Mouse (Mus musculus): ENCODE results near the gene Cmip. TPM values are rescaled to one million over a fixed set of nuclear protein-coding genes. Genes with fewer than 3 reads are reported as not detected.
A peak's percentile ranks its signal among the peaks of the same experiment; 100 is the strongest.

Cmip gene
- polyA plus RNA-seq, 1 experiment: 23.6 TPM

- TF ChIP-seq POLR2AphosphoS2 (IDR thresholded peaks at IDR 0.05; ENCODE audit: insufficient read length, low read depth) (peak; percentile 64), TCF12 (IDR thresholded peaks at IDR 0.05; ENCODE audit: insufficient read depth, poor library complexity, severe bottlenecking) (no peak)
- Histone ChIP-seq H3K79me2 (ENCODE audit: control insufficient read depth, insufficient read depth) (no peaks in the 10 kb centered on the region), H3K4me2 (ENCODE audit: low read depth) (no peak overlapping the region), H3ac (ENCODE audit: control insufficient read depth, insufficient read length) (no peak overlapping the region), H3K27me3 (ENCODE audit: control insufficient read depth, insufficient read depth, insufficient read length) (no peaks in the 10 kb centered on the region), H3K36me3 (ENCODE audit: control insufficient read depth, insufficient read depth) (no peaks in the 10 kb centered on the region), H3K4me3 (no peak overlapping the region)
Measured at GRCm38 (mm10) chr8:117462701-117463284, 205.9 kb downstream of the Cmip start.

- no peaks in the 10 kb centered on the region for H3K79me2 ChIP-seq (ENCODE audit: control insufficient read depth, insufficient read depth)
- H3K36me3 ChIP-seq (ENCODE audit: control insufficient read depth, insufficient read depth): no peaks in the 10 kb centered on the region
- TF ChIP-seq POLR2AphosphoS2 (IDR thresholded peaks at IDR 0.05; ENCODE audit: insufficient read length, low read depth): no peak
- TF ChIP-seq REST (IDR thresholded peaks at IDR 0.05; ENCODE audit: insufficient read depth, insufficient read length): no peak
- TF ChIP-seq E2F4 (IDR thresholded peaks at IDR 0.05; ENCODE audit: insufficient read depth): no peak
- no peak for TF ChIP-seq CEBPB (IDR thresholded peaks at IDR 0.05; ENCODE audit: insufficient read depth, poor library complexity, severe bottlenecking)
- no peak for TF ChIP-seq SRF (IDR thresholded peaks at IDR 0.05; ENCODE audit: control insufficient read depth, insufficient read length, low read depth)
- no peak for TF ChIP-seq MYOG (IDR thresholded peaks at IDR 0.05; ENCODE audit: control insufficient read depth in 1 of 3, insufficient read depth in 1 of 3, insufficient read length in 2 of 3, low read depth in 2 of 3)
- no peak for TF ChIP-seq POLR2A (IDR thresholded peaks at IDR 0.05; ENCODE audit: insufficient read length, low read depth)
- TF ChIP-seq USF1 (IDR thresholded peaks at IDR 0.05; ENCODE audit: low read depth): no peak
- TF ChIP-seq TCF3 (IDR thresholded peaks at IDR 0.05; ENCODE audit: insufficient read length, low read depth): no peak
- TF ChIP-seq TCF12 (IDR thresholded peaks at IDR 0.05; ENCODE audit: insufficient read depth, poor library complexity, severe bottlenecking): no peak
- TF ChIP-seq MYOD1 (IDR thresholded peaks at IDR 0.05; ENCODE audit: control insufficient read depth in 1 of 3, insufficient read length in 2 of 3, low read depth in 2 of 3): no peak
- TF ChIP-seq MAX (IDR thresholded peaks at IDR 0.05; ENCODE audit: low read depth): no peak
- no peaks in the 10 kb centered on the region for H3K27me3 ChIP-seq (ENCODE audit: control insufficient read depth, insufficient read depth, insufficient read length)
- H3K4me3 ChIP-seq: no peak overlapping the region
- H3ac ChIP-seq (ENCODE audit: control insufficient read depth, insufficient read length): no peak overlapping the region
- no peak overlapping the region for H3K4me2 ChIP-seq (ENCODE audit: low read depth)
Measured at GRCm38 (mm10) chr8:117464525-117464924, 207.7 kb downstream of the Cmip start.

GRCm38 (mm10) chr8:117465250-117465649, 208.4 kb downstream of the Cmip start:
- Histone ChIP-seq H3K79me2 (ENCODE audit: control insufficient read depth, insufficient read depth) (no peaks in the 10 kb centered on the region), H3K4me2 (ENCODE audit: low read depth) (no peak overlapping the region), H3K27me3 (ENCODE audit: control insufficient read depth, insufficient read depth, insufficient read length) (no peaks in the 10 kb centered on the region), H3K4me3 (no peak overlapping the region), H3K36me3 (ENCODE audit: control insufficient read depth, insufficient read depth) (no peaks in the 10 kb centered on the region), H3ac (ENCODE audit: control insufficient read depth, insufficient read length) (no peak overlapping the region)
- TF ChIP-seq POLR2A (IDR thresholded peaks at IDR 0.05; ENCODE audit: insufficient read length, low read depth) (no peak), TCF3 (IDR thresholded peaks at IDR 0.05; ENCODE audit: insufficient read length, low read depth) (no peak), MAX (IDR thresholded peaks at IDR 0.05; ENCODE audit: low read depth) (no peak), TCF12 (IDR thresholded peaks at IDR 0.05; ENCODE audit: insufficient read depth, poor library complexity, severe bottlenecking) (no peak), CEBPB (IDR thresholded peaks at IDR 0.05; ENCODE audit: insufficient read depth, poor library complexity, severe bottlenecking) (no peak), SRF (IDR thresholded peaks at IDR 0.05; ENCODE audit: control insufficient read depth, insufficient read length, low read depth) (no peak), USF1 (IDR thresholded peaks at IDR 0.05; ENCODE audit: low read depth) (no peak), POLR2AphosphoS2 (IDR thresholded peaks at IDR 0.05; ENCODE audit: insufficient read length, low read depth) (no peak), MYOD1 (IDR thresholded peaks at IDR 0.05; ENCODE audit: control insufficient read depth in 1 of 3, insufficient read length in 2 of 3, low read depth in 2 of 3) (no peak), REST (IDR thresholded peaks at IDR 0.05; ENCODE audit: insufficient read depth, insufficient read length) (no peak), E2F4 (IDR thresholded peaks at IDR 0.05; ENCODE audit: insufficient read depth) (no peak), MYOG (IDR thresholded peaks at IDR 0.05; ENCODE audit: control insufficient read depth in 1 of 3, insufficient read depth in 1 of 3, insufficient read length in 2 of 3, low read depth in 2 of 3) (no peak)

GRCm38 (mm10) chr8:117467466-117467865, 210.6 kb downstream of the Cmip start:
- H3K79me2 ChIP-seq (ENCODE audit: control insufficient read depth, insufficient read depth): no peaks in the 10 kb centered on the region
- no peak for TF ChIP-seq POLR2AphosphoS2 (IDR thresholded peaks at IDR 0.05; ENCODE audit: insufficient read length, low read depth)
- TF ChIP-seq USF1 (IDR thresholded peaks at IDR 0.05; ENCODE audit: low read depth): no peak
- no peak for TF ChIP-seq TCF12 (IDR thresholded peaks at IDR 0.05; ENCODE audit: insufficient read depth, poor library complexity, severe bottlenecking)
- no peak for TF ChIP-seq REST (IDR thresholded peaks at IDR 0.05; ENCODE audit: insufficient read depth, insufficient read length)
- TF ChIP-seq TCF3 (IDR thresholded peaks at IDR 0.05; ENCODE audit: insufficient read length, low read depth): no peak
- no peak for TF ChIP-seq E2F4 (IDR thresholded peaks at IDR 0.05; ENCODE audit: insufficient read depth)
- TF ChIP-seq MYOG (IDR thresholded peaks at IDR 0.05; ENCODE audit: control insufficient read depth in 1 of 3, insufficient read depth in 1 of 3, insufficient read length in 2 of 3, low read depth in 2 of 3): no peak
- TF ChIP-seq POLR2A (IDR thresholded peaks at IDR 0.05; ENCODE audit: insufficient read length, low read depth): no peak
- no peak for TF ChIP-seq SRF (IDR thresholded peaks at IDR 0.05; ENCODE audit: control insufficient read depth, insufficient read length, low read depth)
- TF ChIP-seq MYOD1 (IDR thresholded peaks at IDR 0.05; ENCODE audit: control insufficient read depth in 1 of 3, insufficient read length in 2 of 3, low read depth in 2 of 3): no peak
- no peak for TF ChIP-seq MAX (IDR thresholded peaks at IDR 0.05; ENCODE audit: low read depth)
- no peak for TF ChIP-seq CEBPB (IDR thresholded peaks at IDR 0.05; ENCODE audit: insufficient read depth, poor library complexity, severe bottlenecking)

More at GRCm38 (mm10) chr8:117467466-117467865, 210.6 kb downstream of the Cmip start:
- no peak overlapping the region for H3K4me3 ChIP-seq
- no peaks in the 10 kb centered on the region for H3K27me3 ChIP-seq (ENCODE audit: control insufficient read depth, insufficient read depth, insufficient read length)
- H3K36me3 ChIP-seq (ENCODE audit: control insufficient read depth, insufficient read depth): no peaks in the 10 kb centered on the region
- no peak overlapping the region for H3ac ChIP-seq (ENCODE audit: control insufficient read depth, insufficient read length)
- H3K4me2 ChIP-seq (ENCODE audit: low read depth): no peak overlapping the region
